In genomic region chr12:83072951-83073878, GRCm38 (mm10) we compare ENCODE assay signal across 8 mouse cellular contexts.
A peak's percentile ranks its signal among the peaks of the same experiment; 100 is the strongest.
DNase-seq lines count a peak whose midpoint lies in the region; ATAC-seq and TF ChIP-seq lines count a peak whose summit lies in the region.

No protein-coding gene starts in this region.

- no peaks in the 10 kb centered on the region for H3K27me3 ChIP-seq in intestine, embryonic 15.5 days (replicated peaks)
- H3K27me3 ChIP-seq in spleen, adult 2 months (ENCODE audit: control insufficient read depth, insufficient read depth, low read length): no peaks in the 10 kb centered on the region

- H3K36me3 ChIP-seq in intestine, embryonic 15.5 days: no peaks in the 10 kb centered on the region
- no peaks in the 10 kb centered on the region for H3K36me3 ChIP-seq in spleen, adult 2 months (ENCODE audit: control insufficient read depth, insufficient read depth, low read length)

- peaks cover 18% of the 10 kb centered on the region for H3K4me1 ChIP-seq in intestine, embryonic 15.5 days (replicated peaks)
- no peaks in the 10 kb centered on the region for H3K4me1 ChIP-seq in spleen, adult 2 months (ENCODE audit: control insufficient read depth, insufficient read depth, insufficient read length)

- peak; percentile 94 for ATAC-seq in intestine, embryonic 15.5 days

- H3K9me3 ChIP-seq in intestine, embryonic 15.5 days: no peaks in the 10 kb centered on the region

- H3K27ac ChIP-seq in intestine, embryonic 15.5 days: no peak overlapping the region
- H3K27ac ChIP-seq in spleen, adult 2 months (ENCODE audit: insufficient read depth, low read length): peak overlapping the region; percentile 57; the same call in 1 of the 2 replicates

- TF ChIP-seq POLR2A in spleen, adult 2 months (IDR thresholded peaks at IDR 0.05; ENCODE audit: low read depth, low read length): no peak

- H3K9ac ChIP-seq in intestine, embryonic 15.5 days: no peak overlapping the region

- H3K4me3 ChIP-seq in intestine, embryonic 15.5 days (replicated peaks): no peak overlapping the region
- H3K4me3 ChIP-seq in spleen, adult 2 months (ENCODE audit: extremely low read depth, insufficient read depth, insufficient read length): no peak overlapping the region

- 36% methylated on average over 13 of the region's 13 CpGs for WGBS in intestine, embryonic 15.5 days
- 67% methylated on average over 13 of the region's 13 CpGs for WGBS in spleen, adult 2 months

- TF ChIP-seq CTCF in spleen, adult 2 months (IDR thresholded peaks at IDR 0.05; ENCODE audit: extremely low read depth, insufficient read depth, insufficient read length, insufficient replicate concordance): no peak

- no peak overlapping the region for H3K4me2 ChIP-seq in intestine, embryonic 15.5 days (replicated peaks)

- peak; percentile 25 for DNase-seq in cerebellum, adult 11-12 months
- no peak for DNase-seq in cerebellum, adult 8-10 months
- DNase-seq in embryo, embryonic 11 days: peak; percentile 57
- peak; percentile 98 for DNase-seq in heart, adult 11 months
- DNase-seq in lung, postnatal 10 days: peak; percentile 62
- no peak for DNase-seq in spleen, adult 2 months (ENCODE audit: low read depth in 1 of 2, low spot score in 2 of 2)
- no peak for DNase-seq in left cerebral cortex, adult 11 months (ENCODE audit: low spot score)

Comparison
In these comparisons a context has a peak if more than half of its experiments do, and no peak if none do; other contexts are left out.
1. DNase-seq: peak in cerebellum, adult 11-12 months (single experiment), embryo, embryonic 11 days (single experiment), heart, adult 11 months (single experiment) and lung, postnatal 10 days (single experiment); none in cerebellum, adult 8-10 months (single experiment), spleen, adult 2 months (0 of 2) and left cerebral cortex, adult 11 months (single experiment).